Mouse (Mus musculus): ENCODE results near the gene Ivd. TPM values are rescaled to one million over a fixed set of nuclear protein-coding genes. Genes with fewer than 3 reads are reported as not detected.
A peak's percentile ranks its signal among the peaks of the same experiment; 100 is the strongest.

Ivd gene
- total and polyA plus RNA-seq, 3 experiments, result 11.5 to 25.4 (median 18.5) TPM

- Histone ChIP-seq H3K27me3 (ENCODE audit: insufficient read depth, low read length) (peaks cover 25% of the 10 kb centered on the region; the same call in 1 of the 2 replicates), H3K36me3 (replicated peaks) (peaks cover 11% of the 10 kb centered on the region), H3K9me3 (replicated peaks) (no peaks in the 10 kb centered on the region), H3K4me3 (ENCODE audit: low read depth, low read length) (no peak overlapping the region; the same call in 1 of the 2 replicates), H3K4me1 (ENCODE audit: insufficient read depth, low read depth, low read length) (peaks cover 85% of the 10 kb centered on the region)
- DNase-seq (ENCODE audit: low spot score) (no peak), ATAC-seq (ENCODE audit: extremely low read depth, insufficient number of reproducible peaks, low FRiP score, poor library complexity, severe bottlenecking) (no peak)
- TF ChIP-seq CTCF (IDR thresholded peaks at IDR 0.05; ENCODE audit: low read depth, low read length) (no peak), POLR2AphosphoS5 (IDR thresholded peaks at IDR 0.05; ENCODE audit: insufficient replicate concordance, low read depth, low read length) (no peak), GATA2 (IDR thresholded peaks at IDR 0.05; ENCODE audit: borderline replicate concordance, low read depth, low read length) (no peak), TAL1 (conservative IDR thresholded peaks at IDR 0.05; ENCODE audit: low read depth, low read length) (no peak), GATA1 (IDR thresholded peaks at IDR 0.05; ENCODE audit: borderline replicate concordance, low read length) (no peak)
Measured at GRCm38 (mm10) chr2:118898771-118899170, 37.0 kb downstream of the Ivd start.

DNA sequence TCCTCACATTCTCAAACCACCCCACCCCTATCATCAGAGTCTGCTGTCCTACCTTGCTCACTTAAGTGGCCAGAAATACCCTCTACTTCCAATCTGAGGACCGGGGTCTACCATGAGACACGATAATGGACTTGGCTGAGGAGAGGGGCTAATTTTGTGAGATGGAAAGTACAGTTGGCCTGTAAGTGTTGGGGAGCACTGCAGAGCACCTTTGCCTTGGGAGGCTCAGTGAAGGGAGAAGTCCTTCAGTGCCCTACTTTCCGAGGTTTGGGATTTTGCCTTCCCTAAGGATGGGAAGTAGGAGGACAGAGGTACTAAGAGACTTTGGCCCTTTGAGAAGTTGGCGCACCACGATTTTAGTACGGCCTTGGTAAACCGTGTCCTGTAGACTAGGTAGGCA is 37.6 kb downstream of the Ivd start:
- Histone ChIP-seq H3K27me3 (ENCODE audit: insufficient read depth, low read length) (peaks cover 25% of the 10 kb centered on the region; the same call in 1 of the 2 replicates), H3K9me3 (replicated peaks) (no peaks in the 10 kb centered on the region), H3K36me3 (replicated peaks) (peaks cover 13% of the 10 kb centered on the region), H3K4me3 (ENCODE audit: low read depth, low read length) (peak overlapping the region; percentile 20; the same call in 1 of the 2 replicates), H3K4me1 (ENCODE audit: insufficient read depth, low read depth, low read length) (peaks cover 85% of the 10 kb centered on the region)
- no peak for TF ChIP-seq GATA1 (IDR thresholded peaks at IDR 0.05; ENCODE audit: borderline replicate concordance, low read length)
- TF ChIP-seq GATA2 (IDR thresholded peaks at IDR 0.05; ENCODE audit: borderline replicate concordance, low read depth, low read length), result no peak
- no peak for TF ChIP-seq TAL1 (conservative IDR thresholded peaks at IDR 0.05; ENCODE audit: low read depth, low read length)
- TF ChIP-seq CTCF (IDR thresholded peaks at IDR 0.05; ENCODE audit: low read depth, low read length), result no peak
- TF ChIP-seq POLR2AphosphoS5 (IDR thresholded peaks at IDR 0.05; ENCODE audit: insufficient replicate concordance, low read depth, low read length), result no peak
- ATAC-seq (ENCODE audit: extremely low read depth, insufficient number of reproducible peaks, low FRiP score, poor library complexity, severe bottlenecking) (no peak), DNase-seq (ENCODE audit: low spot score) (no peak)

DNA sequence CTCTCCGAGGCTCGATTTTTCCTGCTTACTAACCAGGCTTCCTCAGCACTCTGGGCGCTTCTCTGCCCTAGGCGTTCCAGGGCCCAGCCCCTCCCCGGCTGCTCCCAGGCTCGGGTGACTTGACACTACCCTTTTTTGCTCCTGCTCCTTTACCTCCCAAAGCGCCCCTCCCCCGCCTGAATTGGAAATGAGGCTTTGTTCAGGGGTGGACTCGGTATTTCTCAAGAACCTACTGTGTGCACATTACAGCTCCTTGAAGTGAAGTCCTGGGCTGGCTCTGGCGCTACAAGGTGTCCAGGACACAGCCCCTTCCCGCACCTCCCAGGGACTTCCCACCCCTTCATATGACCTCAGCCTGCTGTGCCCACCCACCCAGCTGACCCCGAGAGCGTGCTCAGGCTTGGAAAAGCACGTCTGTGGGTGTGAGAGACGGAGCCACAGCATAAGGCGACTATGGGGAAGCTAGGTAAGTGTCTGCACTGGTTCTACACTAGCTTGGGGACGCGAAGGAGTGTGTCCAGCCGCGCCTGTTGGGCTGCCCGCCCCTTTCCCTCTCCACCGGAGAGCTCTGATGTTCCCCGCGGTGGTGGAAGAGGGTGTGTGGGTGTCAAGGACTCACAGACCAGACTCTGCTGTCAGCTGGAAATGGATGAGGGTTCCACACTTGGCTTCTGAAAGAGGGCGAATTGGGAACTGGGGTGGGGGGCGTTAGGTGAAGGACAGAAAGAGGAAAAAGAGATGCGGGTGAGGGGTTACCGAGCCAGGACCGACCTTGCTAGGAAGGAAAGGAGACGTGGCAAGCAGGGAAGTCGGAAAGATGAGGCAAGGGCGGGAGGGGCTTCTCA is 38.4 kb downstream of the Ivd start, which contains the start of gene Bahd1:
Gene Bahd1 (plus strand): TSS at position 397 of the 845 bp plus-strand sequence.
- H3K4me1 ChIP-seq (ENCODE audit: insufficient read depth, low read depth, low read length), result peaks cover 85% of the 10 kb centered on the region
- TF ChIP-seq CTCF (IDR thresholded peaks at IDR 0.05; ENCODE audit: low read depth, low read length) (no peak), GATA1 (IDR thresholded peaks at IDR 0.05; ENCODE audit: borderline replicate concordance, low read length) (no peak), POLR2AphosphoS5 (IDR thresholded peaks at IDR 0.05; ENCODE audit: insufficient replicate concordance, low read depth, low read length) (no peak), TAL1 (conservative IDR thresholded peaks at IDR 0.05; ENCODE audit: low read depth, low read length) (no peak), GATA2 (IDR thresholded peaks at IDR 0.05; ENCODE audit: borderline replicate concordance, low read depth, low read length) (no peak)
- peaks cover 20% of the 10 kb centered on the region for H3K36me3 ChIP-seq (replicated peaks)
- no peaks in the 10 kb centered on the region for H3K9me3 ChIP-seq (replicated peaks)
- H3K4me3 ChIP-seq (ENCODE audit: low read depth, low read length), result peak within 1 kb of the TSS; percentile 92
- no peak for ATAC-seq (ENCODE audit: extremely low read depth, insufficient number of reproducible peaks, low FRiP score, poor library complexity, severe bottlenecking)
- H3K27me3 ChIP-seq (ENCODE audit: insufficient read depth, low read length), result peaks cover 25% of the 10 kb centered on the region; the same call in 1 of the 2 replicates
- peak; percentile 50 for DNase-seq (ENCODE audit: low spot score)

- H3K4me3 ChIP-seq (ENCODE audit: low read depth, low read length), result peak overlapping the region; percentile 92
- H3K27me3 ChIP-seq (ENCODE audit: insufficient read depth, low read length), result peaks cover 23% of the 10 kb centered on the region; the same call in 1 of the 2 replicates
- H3K36me3 ChIP-seq (replicated peaks), result peaks cover 23% of the 10 kb centered on the region
- H3K9me3 ChIP-seq (replicated peaks), result no peaks in the 10 kb centered on the region
- TF ChIP-seq GATA2 (IDR thresholded peaks at IDR 0.05; ENCODE audit: borderline replicate concordance, low read depth, low read length) (no peak), CTCF (IDR thresholded peaks at IDR 0.05; ENCODE audit: low read depth, low read length) (no peak)
- DNase-seq (ENCODE audit: low spot score) (no peak), ATAC-seq (ENCODE audit: extremely low read depth, insufficient number of reproducible peaks, low FRiP score, poor library complexity, severe bottlenecking) (no peak)
- peaks cover 85% of the 10 kb centered on the region for H3K4me1 ChIP-seq (ENCODE audit: insufficient read depth, low read depth, low read length)
Measured at GRCm38 (mm10) chr2:118900826-118901140, 39.0 kb downstream of the Ivd start.

- peaks cover 29% of the 10 kb centered on the region for H3K36me3 ChIP-seq (replicated peaks)
- TF ChIP-seq CTCF (IDR thresholded peaks at IDR 0.05; ENCODE audit: low read depth, low read length) (no peak), POLR2AphosphoS5 (IDR thresholded peaks at IDR 0.05; ENCODE audit: insufficient replicate concordance, low read depth, low read length) (no peak)
- peaks cover 23% of the 10 kb centered on the region; the same call in 1 of the 2 replicates for H3K27me3 ChIP-seq (ENCODE audit: insufficient read depth, low read length)
- H3K4me1 ChIP-seq (ENCODE audit: insufficient read depth, low read depth, low read length), result peaks cover 86% of the 10 kb centered on the region
- peak overlapping the region; percentile 92 for H3K4me3 ChIP-seq (ENCODE audit: low read depth, low read length)
- peak; percentile 79 for ATAC-seq (ENCODE audit: extremely low read depth, insufficient number of reproducible peaks, low FRiP score, poor library complexity, severe bottlenecking)
- H3K9me3 ChIP-seq (replicated peaks), result no peaks in the 10 kb centered on the region
- DNase-seq (ENCODE audit: low spot score), result peak; percentile 100
Measured at GRCm38 (mm10) chr2:118901175-118902031, 39.6 kb downstream of the Ivd start.

Measured in G1E (cell line).